Mouse (Mus musculus): ENCODE measurements around the gene Arhgap31.

Gene Arhgap31

DNA sequence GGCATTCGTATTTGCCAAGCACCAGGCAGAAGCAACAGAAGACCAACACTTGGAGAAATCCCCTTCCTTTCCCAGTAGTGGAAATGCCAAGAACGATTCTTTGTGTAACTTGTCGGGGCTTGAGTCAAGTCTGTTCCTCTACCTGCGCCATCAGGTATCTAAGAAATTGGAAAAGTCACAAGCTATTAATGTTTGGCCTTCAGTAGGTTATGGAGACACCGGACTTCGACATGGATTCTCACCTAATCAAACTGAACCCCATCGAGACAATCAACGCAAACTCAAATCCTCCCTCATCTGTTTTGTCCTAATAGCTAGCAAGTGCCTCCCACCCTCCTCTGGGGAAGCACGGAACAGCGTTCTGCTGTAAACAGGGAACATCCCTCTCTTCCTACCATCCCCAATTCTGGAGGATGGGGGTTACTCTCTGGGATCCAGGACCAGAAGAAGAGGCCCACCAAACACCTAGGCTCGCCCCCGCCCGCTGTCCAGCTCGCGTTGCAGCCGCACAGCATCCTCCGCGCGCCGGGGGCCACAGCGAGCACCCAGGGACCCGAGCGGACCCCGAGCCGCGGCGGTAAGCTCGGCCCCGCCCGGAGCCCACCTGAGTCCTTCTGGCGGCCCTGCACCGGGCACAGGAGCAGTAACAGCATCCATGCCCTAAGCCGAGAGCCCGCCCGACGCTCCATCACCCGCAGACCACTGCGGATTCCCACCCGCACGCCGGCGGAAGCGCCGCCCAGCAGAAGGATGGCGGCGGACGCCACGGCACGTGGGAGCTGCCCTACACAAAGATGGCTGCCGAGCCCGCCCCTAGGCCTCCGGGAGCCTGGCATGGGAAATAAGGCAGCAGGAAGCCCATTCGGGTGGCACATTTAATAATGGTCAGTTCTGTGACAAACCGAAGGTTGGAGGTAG is 163.3 kb downstream of the Arhgap31 start, which contains the start of gene Poglut1:
TSS of gene Poglut1 (minus strand) at position 780 of the 918 bp plus-strand sequence.
- DNase-seq (ENCODE audit: low read depth in 2 of 2, low spot score in 2 of 2): peak; percentile 59 to 60

Measured in CD8-positive naive resting alpha-beta T cell, adult 2 months (primary cell).